Mouse (Mus musculus): Measurements from ENCODE around the gene Syk.
A peak's percentile ranks its signal among the peaks of the same experiment; 100 is the strongest.

Syk gene

GRCm38 (mm10) chr13:52569194-52569769 is 13.7 kb upstream of the Syk start:
- DNase-seq (ENCODE audit: low spot score in 2 of 2): no peak

GRCm38 (mm10) chr13:52570276-52570675 is 12.7 kb upstream of the Syk start:
- no peak for DNase-seq (ENCODE audit: low spot score in 2 of 2)

DNA sequence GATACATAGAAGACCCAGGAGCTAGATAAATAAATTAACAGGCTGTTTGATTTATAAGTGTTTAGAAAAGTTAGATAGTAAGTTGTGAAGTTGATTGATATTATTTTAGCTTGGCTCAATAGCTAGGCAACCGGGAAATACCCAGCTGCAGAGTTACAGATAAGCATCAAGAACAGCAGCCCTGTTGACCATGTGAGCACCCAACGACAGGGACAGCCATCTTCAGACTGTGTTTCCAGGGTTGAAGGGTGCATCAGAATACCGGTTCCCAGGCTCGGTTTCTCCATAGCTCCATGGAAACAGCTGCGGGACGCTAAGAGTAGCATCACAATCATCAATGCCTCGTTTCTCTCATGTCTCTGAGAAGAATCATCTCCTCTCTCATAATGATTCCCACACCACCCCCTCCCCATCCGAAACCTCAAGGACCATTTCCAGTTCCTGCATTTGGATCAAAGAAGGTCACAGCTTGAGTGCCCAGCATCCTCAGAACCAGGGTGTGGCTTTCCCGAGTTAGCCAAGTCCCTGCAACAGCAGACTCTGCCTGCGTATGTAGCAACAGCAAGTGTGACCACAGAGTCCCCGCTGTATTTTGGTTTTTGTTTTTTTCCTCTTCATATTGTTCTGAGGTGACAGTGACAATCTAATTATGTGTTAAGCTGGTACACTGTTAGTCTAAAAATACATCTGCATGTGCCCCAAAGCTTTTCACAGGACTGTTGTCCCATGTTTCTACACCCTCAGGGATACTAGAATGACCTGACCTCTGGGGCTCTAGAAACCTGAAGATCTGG is 11.2 kb upstream of the Syk start:
- DNase-seq (ENCODE audit: low spot score in 2 of 2): no peak

DNA sequence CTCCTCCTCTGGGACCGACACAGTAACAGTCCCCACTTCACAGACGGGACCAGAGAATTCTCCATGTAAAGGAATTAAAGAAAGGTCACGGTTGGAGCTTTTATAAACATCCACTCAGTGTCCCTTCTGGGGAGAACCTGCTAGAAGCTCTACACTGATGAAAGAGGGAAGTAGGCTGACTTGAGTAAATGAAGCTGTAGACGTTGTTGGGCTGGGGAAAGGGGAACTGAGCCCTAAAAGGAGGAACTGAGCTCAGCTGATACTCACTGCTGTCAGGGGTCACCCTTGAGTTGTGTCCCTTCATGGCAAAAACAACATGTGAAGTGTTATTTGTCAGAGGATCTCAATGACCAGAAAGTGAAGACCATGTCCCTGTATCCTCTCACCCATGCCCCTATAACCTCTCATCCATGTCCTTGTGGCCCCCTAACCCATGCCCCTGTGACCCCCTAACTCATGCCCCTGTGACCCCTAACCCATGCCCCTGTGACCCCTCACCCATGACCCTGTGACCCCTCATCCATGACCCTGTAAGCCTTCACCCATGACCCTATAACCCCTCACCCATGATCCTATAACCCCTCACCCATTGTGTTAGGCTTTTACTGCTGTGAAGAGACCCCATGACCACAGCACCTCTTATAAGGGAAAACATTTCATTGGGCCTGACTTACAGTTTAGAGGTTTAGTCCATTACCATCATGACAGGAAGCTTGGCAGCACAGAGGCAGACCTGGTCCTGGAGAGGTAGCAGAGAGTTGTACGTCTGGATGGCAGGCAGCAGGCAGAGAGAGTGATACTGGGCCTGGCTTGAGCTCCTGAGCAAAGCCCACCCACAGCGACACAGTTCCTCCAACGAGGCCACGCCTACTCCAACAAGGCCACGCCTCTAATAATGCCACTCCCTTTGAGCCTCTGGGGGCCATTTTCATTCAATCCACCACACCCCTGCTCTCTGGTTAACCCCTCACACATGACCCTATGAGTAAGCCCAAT is 10.2 kb upstream of the Syk start:
- no peak for DNase-seq (ENCODE audit: low spot score in 2 of 2)

DNA sequence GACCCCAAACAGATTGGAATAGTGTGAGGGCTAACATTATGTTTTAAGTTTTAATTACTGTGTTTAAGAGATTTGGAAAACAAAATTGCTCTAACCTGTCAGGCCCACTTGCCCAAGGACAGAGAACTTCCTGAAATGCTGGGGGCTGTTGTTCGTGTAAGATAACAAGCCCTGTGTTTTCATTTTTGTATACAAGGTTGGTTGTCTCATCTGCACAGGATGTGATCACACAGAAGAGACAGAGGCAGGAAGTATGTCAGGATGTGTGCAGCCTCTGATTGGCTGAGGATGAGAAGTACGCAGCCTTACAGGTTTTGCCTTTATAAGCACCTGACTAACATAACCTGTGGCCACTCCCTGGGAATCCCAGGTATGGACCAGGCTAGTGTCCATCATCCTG is 8.7 kb upstream of the Syk start:
- DNase-seq (ENCODE audit: low spot score in 2 of 2): no peak

DNA sequence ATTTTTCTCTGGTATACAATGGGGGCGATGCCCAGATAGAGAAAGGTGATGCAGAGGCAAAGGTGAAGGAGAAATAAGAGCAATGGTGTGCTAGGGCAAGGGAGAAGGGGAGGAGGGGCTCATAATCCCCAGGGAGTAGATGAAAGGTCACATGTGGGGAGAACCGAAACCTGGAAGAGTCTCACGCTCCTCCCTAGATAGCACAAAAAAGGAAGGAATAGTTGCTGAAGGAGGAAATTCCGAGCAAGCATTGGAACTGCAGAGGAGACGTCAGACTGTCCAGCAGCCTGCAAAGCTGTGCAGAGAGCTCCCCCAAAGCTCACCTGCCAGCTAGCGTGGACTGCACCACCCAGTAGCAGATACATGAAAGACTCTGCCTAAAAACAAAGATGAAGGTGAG is 7.5 kb upstream of the Syk start:
- no peak for DNase-seq (ENCODE audit: low spot score in 2 of 2)

DNA sequence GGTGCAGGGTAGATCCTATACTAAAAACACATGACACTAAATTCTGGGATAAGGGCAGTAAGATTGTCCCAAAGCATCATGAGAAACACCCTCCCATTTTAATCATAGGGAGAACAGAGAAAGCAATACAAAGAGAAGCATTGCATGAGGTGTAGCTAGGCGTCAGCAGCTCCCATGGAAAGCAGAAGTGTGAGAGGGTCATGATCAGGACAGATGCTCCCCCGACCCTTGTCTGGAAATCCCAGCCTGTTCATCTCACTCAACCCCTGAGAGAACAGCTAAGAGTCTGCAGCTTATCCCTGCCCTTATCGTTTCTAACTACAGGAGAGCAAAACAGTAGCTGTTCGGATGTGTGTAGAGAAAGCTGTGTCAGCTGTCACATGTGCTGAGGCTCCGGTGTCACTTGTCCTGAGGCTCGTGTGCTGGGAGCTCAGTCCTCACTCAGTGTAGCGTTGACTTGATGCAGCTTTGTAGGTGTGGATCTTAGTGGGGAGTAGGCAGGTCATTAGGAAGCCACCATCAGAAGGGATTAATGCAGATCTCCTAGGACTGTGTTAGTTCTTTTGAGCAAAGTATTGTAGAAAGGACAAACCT is 6.9 kb upstream of the Syk start:
- no peak for DNase-seq (ENCODE audit: low spot score in 2 of 2)

DNA sequence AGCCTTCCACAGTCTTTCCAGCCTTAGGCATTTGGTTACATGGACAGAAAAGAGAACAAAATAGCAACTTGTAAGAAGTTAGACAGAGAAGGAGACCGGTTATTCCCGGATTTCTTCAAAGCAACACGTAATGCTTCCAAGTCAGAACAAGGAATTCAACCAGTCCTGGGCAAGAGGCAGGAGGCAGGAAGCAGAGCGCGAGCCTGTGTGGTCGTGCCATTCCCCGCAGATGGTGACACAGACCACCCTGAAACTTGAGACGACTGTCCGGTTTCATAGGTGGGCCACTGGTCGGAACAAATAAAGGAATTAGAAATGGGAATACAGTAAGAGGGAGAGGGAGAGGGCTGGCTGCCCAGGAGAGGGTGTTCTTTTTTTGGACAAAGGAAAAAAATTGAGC is 6.1 kb upstream of the Syk start:
- no peak for DNase-seq (ENCODE audit: low spot score in 2 of 2)

- DNase-seq (ENCODE audit: low spot score in 2 of 2): no peak
Measured at GRCm38 (mm10) chr13:52577326-52577920, 5.5 kb upstream of the Syk start.

- DNase-seq (ENCODE audit: low spot score in 2 of 2): no peak
Measured at GRCm38 (mm10) chr13:52577939-52578338, 5.0 kb upstream of the Syk start.

- no peak for DNase-seq (ENCODE audit: low spot score in 2 of 2)
Measured at GRCm38 (mm10) chr13:52578776-52579175, 4.2 kb upstream of the Syk start.

DNA sequence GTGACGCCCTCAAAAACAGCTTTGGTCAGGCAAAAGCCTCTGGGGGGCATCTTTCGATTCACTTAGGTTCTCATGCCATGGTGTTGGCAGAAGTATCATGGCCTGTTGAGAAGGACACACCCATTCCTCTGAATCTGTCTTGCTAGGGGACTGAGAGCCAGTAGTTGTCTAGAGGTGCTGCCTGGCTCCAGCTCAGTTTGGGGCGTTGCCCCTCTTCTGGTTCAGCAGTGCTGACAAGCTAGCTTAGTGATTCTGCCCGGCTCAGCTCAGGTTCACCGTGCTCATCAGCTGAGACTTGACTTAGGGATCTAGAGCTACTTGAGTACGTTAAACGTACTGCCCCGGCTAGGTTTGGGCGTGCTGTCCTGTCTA is 481 bp upstream of the Syk start:
- peak; percentile 28 to 37 for DNase-seq (ENCODE audit: low spot score in 2 of 2)

GRCm38 (mm10) chr13:52583943-52584562 is 1.1 kb downstream of the Syk start:
- DNase-seq (ENCODE audit: low spot score in 2 of 2): no peak

- peak; percentile 67 to 69 for DNase-seq (ENCODE audit: low spot score in 2 of 2)
Measured at GRCm38 (mm10) chr13:52584654-52585455, 1.9 kb downstream of the Syk start.

GRCm38 (mm10) chr13:52587761-52588160 is 4.8 kb downstream of the Syk start:
- no peak for DNase-seq (ENCODE audit: low spot score in 2 of 2)

GRCm38 (mm10) chr13:52589043-52589442 is 6.1 kb downstream of the Syk start:
- DNase-seq (ENCODE audit: low spot score in 2 of 2): no peak

DNA sequence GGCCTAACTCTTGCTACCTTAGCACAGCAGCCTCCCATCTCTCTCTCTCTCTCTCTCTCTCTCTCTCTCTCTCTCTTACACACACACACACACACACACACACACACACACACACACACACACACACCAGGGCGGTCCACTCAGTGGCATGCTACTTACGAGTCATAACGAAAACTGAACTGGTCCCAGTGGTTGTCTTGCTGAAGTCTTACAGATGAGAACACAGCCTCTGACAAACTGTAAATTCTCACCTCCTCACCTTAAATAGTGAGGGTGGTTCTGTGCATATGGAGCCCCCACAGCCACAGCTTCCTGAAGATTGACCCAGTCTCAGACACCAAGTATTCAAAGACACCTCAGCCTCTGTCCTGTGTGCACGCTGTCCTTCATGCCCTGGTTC is 8.9 kb downstream of the Syk start:
- no peak for DNase-seq (ENCODE audit: low spot score in 2 of 2)

DNA sequence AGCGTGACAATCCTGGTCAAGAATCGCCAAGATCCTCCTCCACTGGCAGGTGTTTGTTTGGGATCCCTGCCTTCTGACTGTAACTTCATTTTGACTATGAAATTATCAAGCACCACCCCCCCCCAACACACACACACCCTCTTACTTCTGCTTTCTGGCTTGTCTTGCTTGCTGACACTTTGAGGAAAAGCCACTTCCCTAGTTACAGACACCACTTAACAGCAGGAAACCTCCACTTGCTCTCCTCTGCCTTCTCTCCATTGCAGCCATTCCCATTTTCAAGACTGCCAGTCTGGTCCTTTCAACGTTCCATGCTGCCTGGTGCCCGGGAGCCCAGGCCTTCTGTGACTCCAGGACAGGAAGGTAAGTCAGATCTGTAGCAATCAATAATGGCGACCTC is 13.7 kb downstream of the Syk start:
- DNase-seq (ENCODE audit: low spot score in 2 of 2): no peak

DNA sequence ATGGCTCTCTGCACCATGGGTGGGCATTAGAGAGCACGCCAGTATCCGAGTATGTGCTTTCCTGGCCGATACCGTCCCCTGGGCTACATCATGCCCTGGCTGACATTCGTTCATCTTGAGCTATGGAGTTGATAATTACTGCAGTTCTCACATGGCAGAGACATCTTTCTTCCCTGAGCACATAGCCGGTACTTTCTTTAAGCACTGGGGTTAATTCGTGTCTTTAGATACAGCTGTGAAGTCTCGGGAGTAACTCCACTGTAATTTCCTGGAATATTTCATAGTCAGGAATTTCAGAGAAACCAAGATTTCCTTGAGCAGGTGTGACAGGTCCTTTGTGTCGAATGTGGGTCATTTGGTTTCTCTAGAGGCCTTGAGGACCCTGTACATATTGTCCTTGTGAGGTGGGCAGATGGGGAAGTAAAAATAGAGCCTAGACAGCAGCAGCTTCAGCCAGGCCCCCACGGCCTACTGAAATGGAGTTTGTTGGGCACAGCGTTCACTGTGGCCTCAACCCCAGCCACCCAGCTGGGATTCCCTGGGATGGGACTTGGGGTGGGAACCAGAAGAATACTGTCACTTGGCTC is 14.2 kb downstream of the Syk start:
- no peak for DNase-seq (ENCODE audit: low spot score in 2 of 2)

DNA sequence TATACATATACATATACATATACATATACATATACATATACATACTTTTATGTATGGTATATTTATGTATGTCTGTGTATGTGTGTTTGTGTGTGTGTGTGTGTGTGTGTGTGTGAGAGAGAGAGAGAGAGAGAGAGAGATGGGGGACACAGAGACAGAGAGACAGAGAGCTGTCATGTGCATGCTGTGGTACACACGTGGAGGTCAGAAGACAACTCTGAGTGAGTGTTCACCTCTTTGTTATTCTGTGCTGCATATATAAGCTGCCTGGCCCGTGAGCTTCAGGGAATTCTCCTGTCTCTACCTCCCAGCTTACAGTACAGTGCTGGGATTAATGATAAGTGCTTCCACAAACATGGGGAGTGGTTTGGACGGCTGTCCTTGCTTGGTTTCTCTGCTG is 15.3 kb downstream of the Syk start:
- no peak for DNase-seq (ENCODE audit: low spot score in 2 of 2)

All from thymus, postnatal 10 days (tissue).